Mouse (Mus musculus): ENCODE measurements around the gene Clec3b.

Gene Clec3b

DNA sequence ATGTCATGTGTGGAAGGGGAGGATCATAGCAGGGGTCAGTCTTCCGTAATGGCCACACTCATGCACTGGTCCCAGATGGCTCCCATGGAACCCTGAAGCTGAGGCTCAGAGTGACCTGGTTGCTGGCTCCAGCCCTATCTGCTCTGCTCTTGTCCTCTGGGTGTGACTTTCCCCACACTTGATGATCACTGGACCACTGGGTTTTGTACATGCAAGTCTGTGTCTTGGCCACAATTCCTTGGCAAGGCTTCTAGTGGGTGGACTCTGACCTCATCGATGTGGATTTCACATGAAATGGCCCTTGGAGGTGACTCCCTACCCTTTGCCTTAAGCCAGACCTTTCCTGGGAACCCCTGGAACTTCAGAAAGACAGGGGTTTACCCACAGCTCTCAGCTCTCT, 2.4 kb downstream of the Clec3b start:
- no peak for DNase-seq (ENCODE audit: low spot score)

DNA sequence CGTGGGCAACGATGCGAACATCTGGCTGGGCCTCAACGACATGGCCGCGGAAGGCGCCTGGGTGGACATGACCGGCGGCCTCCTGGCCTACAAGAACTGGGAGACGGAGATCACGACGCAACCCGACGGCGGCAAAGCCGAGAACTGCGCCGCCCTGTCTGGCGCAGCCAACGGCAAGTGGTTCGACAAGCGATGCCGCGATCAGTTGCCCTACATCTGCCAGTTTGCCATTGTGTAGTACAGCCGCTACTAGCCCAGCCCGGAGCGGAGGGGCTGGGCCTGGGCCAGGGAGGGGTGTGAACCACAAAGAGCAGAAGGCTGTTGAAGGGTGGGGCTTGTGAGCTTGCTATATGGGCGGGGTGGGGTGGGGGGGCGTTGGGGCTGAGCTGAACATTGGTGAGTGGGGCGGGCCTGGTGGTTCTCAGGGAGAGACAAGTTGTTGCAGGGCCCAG, 6.2 kb downstream of the Clec3b start:
- peak; percentile 11 for DNase-seq (ENCODE audit: low spot score)

GRCm38 (mm10) chr9:123157699-123158098, 7.0 kb downstream of the Clec3b start:
- DNase-seq (ENCODE audit: low spot score), result no peak

GRCm38 (mm10) chr9:123158125-123158836, 7.5 kb downstream of the Clec3b start:
- DNase-seq (ENCODE audit: low spot score), result peak; percentile 64

DNA sequence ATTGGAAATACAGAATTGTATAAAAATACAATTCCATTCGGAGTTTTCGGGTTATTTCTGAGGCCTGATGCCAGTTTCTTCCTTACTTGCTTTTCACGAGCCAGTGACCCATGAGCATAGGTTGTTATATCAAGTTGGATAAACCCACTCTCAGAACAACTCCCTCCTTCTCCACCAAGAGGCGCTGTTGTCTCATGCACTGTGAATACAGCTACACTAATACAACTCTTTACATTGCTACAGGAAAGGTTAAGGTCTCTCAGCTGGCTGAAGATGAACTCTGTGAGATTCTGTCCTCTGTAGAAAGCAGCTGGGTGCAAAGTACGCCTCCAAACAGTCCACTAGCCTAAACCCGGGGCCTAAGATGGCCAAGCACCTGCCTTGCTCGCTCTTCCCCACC, 8.6 kb downstream of the Clec3b start:
- peak; percentile 79 for DNase-seq (ENCODE audit: low spot score)

DNA sequence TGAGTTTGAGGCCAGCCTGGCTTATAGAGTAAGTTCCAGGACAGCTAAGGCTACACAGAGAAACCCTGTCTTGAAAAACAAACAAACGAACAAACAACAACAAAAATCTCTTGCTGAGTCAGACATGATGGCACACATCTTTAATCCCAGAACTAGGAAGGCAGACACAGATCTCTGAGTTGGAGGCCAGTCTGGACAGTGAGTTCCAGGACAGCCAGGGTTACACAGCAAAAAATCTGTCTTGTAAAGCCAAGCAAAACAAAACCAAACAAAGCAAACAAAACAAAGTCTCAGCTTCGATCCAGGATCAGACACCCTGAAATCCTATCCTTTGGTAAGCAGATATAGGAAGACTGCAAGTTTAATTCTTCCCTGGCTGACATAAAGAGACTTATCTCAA, 11.0 kb downstream of the Clec3b start:
- no peak for DNase-seq (ENCODE audit: low spot score)

GRCm38 (mm10) chr9:123162985-123163694, 12.4 kb downstream of the Clec3b start:
- no peak for DNase-seq (ENCODE audit: low spot score)

GRCm38 (mm10) chr9:123165781-123166443, 15.2 kb downstream of the Clec3b start:
- peak; percentile 5 for DNase-seq (ENCODE audit: low spot score)

GRCm38 (mm10) chr9:123173760-123174159, 23.0 kb downstream of the Clec3b start:
- DNase-seq (ENCODE audit: low spot score), result no peak

DNA sequence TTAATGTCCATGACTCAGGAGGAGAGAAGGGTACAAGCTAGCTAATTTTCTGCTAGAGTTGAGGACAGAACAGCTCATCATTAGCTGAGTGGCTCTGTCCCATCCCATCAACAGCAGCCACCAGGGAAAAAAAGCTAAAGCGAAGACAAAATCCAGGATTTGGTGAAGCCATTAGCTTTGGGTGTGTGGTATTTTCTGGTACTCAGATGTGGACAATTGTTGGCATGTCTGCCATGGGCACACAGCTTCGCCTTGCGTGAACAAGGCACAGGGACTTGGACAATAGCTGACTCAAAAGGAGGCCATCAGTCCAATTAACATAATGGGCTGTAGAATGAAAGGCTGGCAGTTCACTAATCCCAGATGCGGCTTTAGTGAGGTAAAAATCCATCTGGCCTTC, 23.6 kb downstream of the Clec3b start:
- no peak for DNase-seq (ENCODE audit: low spot score)

DNA sequence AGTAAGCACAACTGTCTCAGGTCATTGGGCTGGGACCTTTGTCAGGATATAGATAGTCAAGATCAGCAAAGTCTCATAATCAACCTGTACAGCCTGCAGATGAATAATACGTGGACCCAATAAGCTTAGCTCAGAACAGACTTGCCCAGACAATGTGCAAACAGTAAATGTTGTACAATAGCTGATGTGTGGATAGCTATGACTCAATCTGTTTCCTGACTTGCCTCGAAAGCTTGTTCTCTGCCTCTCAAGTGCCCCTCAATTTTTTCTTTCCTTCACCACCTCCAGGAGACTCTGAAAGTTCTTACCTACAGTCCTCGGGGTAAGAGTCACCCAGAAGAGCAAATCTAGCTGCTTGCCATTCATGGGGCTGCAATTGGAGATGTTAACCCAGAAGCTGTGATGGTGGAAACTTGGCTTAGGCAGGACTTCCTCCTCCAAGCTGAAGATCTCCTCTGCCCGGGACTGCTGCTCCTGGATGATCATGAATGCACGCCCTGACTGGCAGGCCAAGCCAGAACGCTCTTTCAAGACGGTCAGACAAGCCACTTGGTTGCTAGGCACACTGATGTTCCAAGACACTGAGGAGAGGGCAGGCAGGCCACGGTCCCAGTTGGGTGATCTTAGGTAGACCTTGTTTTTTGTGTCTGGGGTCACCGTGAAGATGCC, 26.8 kb downstream of the Clec3b start:
- no peak for DNase-seq (ENCODE audit: low spot score)

- no peak for DNase-seq (ENCODE audit: low spot score)
Observed at GRCm38 (mm10) chr9:123180003-123180402, 29.3 kb downstream of the Clec3b start.

DNA sequence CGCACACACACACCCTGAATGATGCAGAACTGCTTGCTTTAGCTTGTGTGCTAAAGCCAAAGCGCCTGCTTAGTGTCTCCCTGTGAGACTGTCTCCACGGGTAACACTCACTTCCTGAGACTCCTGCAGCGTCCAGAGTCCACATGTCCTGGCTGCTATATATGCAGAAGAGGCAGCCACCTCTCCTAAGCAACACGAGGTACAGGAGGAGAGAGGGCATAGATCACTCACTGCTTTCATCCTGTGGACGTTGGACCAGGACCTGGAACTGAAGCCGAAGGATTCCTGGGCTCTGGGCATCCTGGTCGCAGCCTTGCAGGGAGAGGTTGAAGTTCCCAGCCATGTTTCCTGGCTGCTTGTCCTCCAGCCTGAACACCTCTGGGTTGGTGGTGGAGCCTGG, 32.5 kb downstream of the Clec3b start:
- DNase-seq (ENCODE audit: low spot score), result no peak

DNA sequence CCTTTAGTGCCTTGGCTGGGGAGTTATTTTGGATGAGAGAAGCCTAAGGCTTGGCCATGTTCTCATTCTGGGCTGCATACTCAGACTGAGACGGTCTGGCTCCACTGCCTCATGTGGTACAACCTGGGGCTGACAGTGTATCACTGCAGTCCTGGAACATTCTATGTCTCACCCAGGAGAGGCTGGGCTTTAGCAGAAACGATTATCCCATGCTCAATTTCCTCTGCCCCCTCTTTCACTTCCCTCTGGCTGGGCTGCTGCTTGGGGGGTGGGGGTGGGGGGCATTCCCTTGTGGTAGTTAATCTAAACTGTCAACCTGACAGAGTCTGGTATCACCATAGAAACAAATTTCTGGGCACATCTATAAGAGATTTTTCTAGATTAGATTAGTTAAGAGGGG, 34.8 kb downstream of the Clec3b start:
- no peak for DNase-seq (ENCODE audit: low spot score)

DNA sequence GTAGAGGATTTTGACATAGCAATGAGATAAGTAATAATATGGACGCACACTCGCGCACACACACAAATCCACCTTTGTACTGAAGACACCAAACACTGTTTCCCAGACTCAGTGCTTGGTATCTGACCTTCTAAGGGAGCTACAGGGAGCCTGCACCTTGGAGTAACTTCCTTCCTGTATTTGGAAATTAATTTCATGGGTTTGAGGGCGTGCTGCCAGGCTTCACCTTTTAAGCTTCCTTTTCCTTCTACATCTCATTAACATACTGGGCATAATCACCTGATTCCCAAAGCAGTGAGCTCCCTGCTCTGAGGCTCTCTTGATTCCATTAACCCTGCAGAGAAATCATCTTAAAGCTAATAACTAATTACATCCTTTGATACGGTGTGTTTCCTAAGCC, 35.4 kb downstream of the Clec3b start:
- no peak for DNase-seq (ENCODE audit: low spot score)

DNA sequence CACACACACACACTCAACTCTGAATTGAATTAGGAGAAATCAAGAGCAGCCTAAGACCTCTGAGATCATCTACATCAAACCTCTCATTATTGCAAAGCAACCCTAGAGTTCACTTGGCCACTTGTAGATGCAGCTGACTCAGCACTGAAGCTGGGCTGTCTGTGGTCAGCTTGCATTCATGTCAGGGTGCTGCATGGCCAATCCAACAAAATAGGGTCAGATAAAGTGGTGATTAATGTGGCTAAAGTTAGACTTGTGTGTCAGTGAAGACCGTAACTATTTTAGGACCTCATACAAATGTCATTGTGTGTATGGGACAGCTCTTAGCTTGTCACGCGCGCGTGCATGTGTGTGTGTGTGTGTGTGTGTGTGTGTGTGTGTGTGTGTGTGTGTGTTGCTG, 36.8 kb downstream of the Clec3b start:
- DNase-seq (ENCODE audit: low spot score), result no peak

DNA sequence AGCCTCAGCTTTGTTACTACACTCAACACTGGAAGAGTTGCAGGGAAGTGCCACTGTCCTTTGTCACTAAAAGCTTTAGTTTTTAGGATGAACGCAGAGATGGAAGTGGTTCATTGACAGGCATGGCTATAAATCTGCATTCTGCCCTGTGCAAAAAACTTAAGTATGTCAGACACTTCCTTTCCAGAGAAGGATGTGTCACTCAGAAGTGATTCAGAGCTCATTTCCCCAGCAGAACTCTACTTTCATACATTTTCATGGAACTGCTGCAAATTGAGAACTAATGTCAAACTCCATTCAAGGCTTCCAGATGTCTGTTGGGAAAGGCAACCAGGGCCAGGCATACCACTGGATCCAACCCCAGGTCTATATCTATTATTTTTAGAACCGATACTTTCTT, 37.5 kb downstream of the Clec3b start:
- DNase-seq (ENCODE audit: low spot score), result no peak

GRCm38 (mm10) chr9:123200116-123200515, 49.4 kb downstream of the Clec3b start:
- DNase-seq (ENCODE audit: low spot score), result no peak

- DNase-seq (ENCODE audit: low spot score), result no peak
Observed at GRCm38 (mm10) chr9:123206526-123206925, 55.8 kb downstream of the Clec3b start.

- DNase-seq (ENCODE audit: low spot score), result no peak
Observed at GRCm38 (mm10) chr9:123206948-123207347, 56.2 kb downstream of the Clec3b start.

Measured in embryo, embryonic 10.5 days (tissue).